Mouse (Mus musculus): ENCODE data around the gene Pcsk2.

DNA sequence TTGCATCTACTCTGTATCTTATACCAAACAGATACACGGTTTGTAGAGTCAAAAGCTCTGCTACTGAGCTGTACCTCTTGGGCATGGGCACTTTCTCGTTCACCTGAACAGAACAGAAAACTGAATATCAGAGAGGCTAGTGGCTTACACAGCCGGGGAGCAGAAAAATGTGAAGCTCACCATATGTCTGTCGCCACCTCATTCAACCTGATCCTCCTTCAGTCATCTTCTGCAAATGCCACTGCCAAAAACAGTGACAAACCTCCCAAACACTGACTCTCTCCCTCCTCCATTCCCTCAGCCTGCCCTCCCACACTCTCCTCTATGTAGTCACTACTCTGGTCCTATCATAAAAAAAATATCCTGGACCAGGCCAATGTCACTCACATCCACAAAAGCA, 165.9 kb downstream of the Pcsk2 start:
- no peak for TF ChIP-seq CTCF (IDR thresholded peaks at IDR 0.05; ENCODE audit: low read depth)
- TF ChIP-seq EP300 (IDR thresholded peaks at IDR 0.05; ENCODE audit: low read depth), result no peak
